Mouse (Mus musculus): ENCODE results near the gene Tenm4.

Gene Tenm4

DNA sequence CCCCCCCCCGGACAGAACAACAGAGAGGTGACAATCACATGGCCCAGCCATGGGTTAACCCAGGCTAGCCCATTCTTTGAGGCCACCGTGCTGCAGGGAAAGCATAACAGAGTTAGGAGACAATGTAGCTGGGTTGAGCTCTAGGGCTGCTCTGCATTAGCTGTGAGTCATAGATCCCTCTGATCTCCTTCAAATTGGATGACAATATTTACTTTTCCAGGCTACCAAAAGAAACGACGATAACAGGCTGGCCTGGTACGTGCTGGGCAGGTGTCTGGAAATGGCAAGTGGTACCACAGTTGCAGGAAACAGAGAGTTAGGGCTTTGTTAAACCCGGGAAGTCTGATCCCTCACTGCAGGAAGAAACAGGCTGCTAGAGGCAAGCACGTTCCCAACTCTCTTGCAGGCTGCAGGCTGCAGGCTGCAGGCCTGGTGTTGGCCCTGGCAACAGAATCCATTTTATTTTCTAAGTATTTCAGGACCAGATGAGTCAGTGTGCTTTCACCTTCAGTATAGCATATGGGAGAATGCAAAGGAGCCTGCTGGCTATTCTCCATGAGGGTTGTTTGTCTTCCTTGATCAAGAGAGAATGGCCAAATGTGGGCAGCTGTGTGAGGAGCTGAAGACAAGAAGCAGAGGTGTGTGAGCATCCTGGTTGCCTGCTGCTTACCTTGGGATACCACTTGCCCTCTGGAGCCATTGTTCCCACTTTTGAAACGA, 353.6 kb downstream of the Tenm4 start:
- in situ Hi-C loops (cut with MboI, MseI), result no loop called here

GRCm38 (mm10) chr7:96525344-96525743, 354.3 kb downstream of the Tenm4 start:
- in situ Hi-C loops (cut with MboI, MseI), result no loop called here

DNA sequence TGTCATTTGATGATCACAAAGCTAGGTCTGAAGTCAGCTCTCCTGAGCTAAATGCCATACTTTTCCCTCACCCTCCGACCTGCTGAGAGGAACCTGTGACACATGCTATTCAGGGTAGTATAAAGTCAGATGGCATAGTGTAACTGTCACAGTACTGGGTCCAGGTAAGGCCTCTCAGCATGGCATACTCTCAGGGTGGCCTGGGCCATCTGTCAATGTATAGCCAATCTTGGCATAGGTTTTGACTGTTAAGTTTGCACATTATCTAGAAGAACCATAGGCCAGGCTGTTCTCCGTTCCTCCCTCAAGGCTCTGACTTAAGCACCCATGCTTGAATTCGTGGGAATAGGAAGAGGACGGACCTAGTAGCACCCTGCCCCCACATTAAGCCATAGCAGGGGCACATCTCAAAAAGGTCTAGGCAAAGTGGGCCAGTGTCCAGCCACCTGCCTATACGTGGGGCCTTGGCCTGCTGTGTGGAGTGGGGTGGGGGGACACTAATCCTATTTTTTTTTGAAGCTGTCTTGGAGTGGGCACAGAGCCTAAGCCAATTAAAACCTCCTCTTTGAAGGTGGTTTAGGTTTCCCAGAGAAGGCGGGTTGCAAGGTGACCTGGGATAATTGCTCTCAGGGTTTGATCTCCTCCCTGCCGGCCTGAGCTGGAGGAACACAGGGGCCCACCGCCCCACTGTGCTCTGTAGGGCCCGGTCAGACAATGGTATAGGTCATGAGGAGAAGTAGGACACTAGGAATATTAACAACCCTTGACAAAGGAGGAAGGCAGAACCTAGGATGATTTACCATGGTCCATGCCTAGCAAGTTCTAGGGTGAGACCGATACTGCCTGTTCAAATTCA, 359.8 kb downstream of the Tenm4 start:
- in situ Hi-C loops (cut with MboI, MseI), result loop anchor here (10.0 kb wide), 1 partner anchor 374 kb away; no protein-coding TSS in a partner anchor

GRCm38 (mm10) chr7:96531954-96532737, 361.1 kb downstream of the Tenm4 start:
- in situ Hi-C loops (cut with MboI, MseI), result loop anchor here (10.0 kb wide), 1 partner anchor 373 kb away; no protein-coding TSS in a partner anchor

DNA sequence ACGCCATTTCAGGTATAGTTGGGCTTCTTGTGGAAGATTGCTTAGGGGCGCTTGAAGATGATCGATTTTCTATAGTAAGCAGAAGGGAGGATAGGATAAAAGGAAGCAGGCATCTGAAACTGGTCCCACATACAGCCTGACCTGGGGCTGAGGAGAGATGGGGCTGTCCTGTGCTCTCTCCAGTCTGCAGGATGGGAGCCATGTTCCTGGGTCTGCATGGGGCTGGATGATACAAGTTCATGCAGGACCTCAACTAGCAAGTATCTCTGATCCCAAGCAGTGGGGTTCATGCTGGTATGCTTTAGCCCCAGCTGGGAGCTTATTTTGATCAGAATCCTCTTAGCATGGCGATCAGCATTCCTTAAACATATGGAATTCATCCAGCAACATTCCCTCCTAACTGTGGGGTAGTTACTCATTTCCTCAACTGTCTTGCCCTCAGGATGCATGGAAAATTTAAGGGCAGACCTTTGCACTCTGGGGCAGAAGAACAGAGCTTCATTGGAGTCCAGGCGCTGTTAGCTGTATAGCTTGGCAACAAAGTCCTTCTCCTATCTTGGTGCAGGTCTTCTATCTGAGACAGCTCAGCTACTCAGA, 361.9 kb downstream of the Tenm4 start:
- in situ Hi-C loops (cut with MboI, MseI), result loop anchor here (10.0 kb wide), 1 partner anchor 372 kb away; no protein-coding TSS in a partner anchor

DNA sequence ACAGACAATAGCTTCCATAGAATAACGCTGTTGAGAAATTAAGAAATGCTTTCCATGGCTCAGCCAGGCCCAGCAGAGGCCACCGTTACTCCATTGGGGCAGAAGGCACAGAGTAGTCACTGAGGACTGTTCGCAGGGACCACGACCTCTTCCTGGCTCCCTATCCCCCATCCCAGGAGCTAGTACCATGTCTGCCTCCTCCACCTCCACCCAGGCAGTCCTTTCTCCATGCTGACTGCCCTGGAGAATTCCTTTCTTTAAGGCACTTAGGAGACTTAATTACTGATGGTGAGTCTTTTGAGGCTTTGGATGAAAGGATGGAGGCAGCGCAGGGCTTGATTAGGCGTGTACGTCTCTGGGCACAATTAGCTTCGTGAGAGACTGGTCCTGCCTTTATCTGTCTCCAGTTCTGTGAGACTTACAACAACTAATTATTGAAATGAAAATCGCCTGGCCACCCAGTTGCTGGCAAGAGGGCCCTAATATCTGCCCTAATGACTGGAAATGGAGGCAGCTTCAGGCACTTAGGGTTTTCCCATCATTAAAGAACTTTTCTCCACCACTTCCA, 365.4 kb downstream of the Tenm4 start:
- in situ Hi-C loops (cut with MboI, MseI), result loop anchor here (10.0 kb wide), 1 partner anchor 368 kb away; no protein-coding TSS in a partner anchor

GRCm38 (mm10) chr7:96539248-96540034, 368.4 kb downstream of the Tenm4 start:
- in situ Hi-C loops (cut with MboI, MseI), result loop anchor here (10.0 kb wide), 1 partner anchor 365 kb away; no protein-coding TSS in a partner anchor

- in situ Hi-C loops (cut with MboI, MseI), result no loop called here
These were observed 369.5 kb downstream of the Tenm4 start for GRCm38 (mm10) chr7:96540458-96541096.

- in situ Hi-C loops (cut with MboI, MseI), result no loop called here
These were observed 374.9 kb downstream of the Tenm4 start for GRCm38 (mm10) chr7:96545979-96546378.

DNA sequence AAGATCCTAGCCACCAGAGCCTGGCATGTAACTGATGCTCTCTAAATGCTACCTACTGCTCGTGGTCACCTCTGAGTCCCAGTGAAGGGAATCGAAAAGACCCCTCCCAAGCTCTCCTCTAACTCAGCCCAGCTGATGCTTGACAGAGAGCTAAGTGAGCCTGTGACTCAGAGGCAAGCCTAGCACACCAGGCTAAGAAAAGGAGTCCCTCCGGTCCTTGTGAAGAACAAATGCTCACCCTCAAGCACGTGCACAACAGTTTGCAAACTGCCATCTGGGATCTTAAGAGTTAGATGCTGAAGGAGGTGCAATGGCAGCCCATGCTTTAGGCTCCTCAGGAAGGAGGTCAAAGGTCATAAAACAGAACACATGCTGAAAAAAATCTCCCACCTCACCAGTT, 380.8 kb downstream of the Tenm4 start:
- in situ Hi-C loops (cut with MboI, MseI), result no loop called here

GRCm38 (mm10) chr7:96552292-96552860, 381.3 kb downstream of the Tenm4 start:
- in situ Hi-C loops (cut with MboI, MseI), result no loop called here

GRCm38 (mm10) chr7:96554277-96554690, 383.2 kb downstream of the Tenm4 start:
- in situ Hi-C loops (cut with MboI, MseI), result no loop called here

GRCm38 (mm10) chr7:96555294-96555693, 384.2 kb downstream of the Tenm4 start:
- in situ Hi-C loops (cut with MboI, MseI), result no loop called here

GRCm38 (mm10) chr7:96556756-96557155, 385.7 kb downstream of the Tenm4 start:
- in situ Hi-C loops (cut with MboI, MseI), result no loop called here

GRCm38 (mm10) chr7:96562890-96563289, 391.8 kb downstream of the Tenm4 start:
- in situ Hi-C loops (cut with MboI, MseI), result no loop called here

DNA sequence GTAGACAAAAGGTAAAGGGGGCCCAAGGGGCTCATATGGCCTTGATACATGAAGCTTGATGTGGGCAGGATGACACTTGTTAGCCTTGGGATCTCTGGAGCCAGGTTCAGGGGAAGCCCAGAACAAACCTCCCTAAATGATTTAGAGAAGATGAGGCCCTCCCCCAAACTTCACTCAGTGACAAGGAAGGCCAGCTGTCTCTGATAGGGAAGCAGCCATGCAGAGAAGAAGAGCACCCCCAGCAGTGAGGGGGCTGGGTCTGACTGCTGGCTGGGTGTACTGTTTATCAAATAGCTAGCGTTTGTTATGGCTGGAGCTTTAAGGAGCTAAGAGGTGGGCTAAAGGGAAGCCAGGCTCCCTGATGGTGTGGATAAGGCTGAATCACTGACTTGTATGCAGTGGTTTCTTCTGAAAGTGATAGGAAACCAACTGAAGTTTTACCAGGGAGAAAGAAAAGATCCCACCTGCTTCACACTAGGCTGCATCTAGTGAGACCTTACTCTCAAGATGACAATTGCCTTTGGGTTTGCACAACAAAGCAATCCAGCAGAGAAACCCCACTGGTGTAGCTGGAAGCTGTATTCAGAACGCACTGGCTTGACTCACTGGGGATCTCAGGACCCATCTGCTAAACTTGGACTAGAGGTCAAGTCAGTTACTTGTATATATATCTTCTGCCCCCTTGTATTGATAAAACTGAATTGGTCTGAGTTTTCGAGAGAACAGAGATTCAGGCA, 392.5 kb downstream of the Tenm4 start:
- in situ Hi-C loops (cut with MboI, MseI), result no loop called here

- in situ Hi-C loops (cut with MboI, MseI), result no loop called here
These were observed 394.8 kb downstream of the Tenm4 start for GRCm38 (mm10) chr7:96565806-96566205.

- in situ Hi-C loops (cut with MboI, MseI), result no loop called here
These were observed 395.2 kb downstream of the Tenm4 start for GRCm38 (mm10) chr7:96566260-96566659.

DNA sequence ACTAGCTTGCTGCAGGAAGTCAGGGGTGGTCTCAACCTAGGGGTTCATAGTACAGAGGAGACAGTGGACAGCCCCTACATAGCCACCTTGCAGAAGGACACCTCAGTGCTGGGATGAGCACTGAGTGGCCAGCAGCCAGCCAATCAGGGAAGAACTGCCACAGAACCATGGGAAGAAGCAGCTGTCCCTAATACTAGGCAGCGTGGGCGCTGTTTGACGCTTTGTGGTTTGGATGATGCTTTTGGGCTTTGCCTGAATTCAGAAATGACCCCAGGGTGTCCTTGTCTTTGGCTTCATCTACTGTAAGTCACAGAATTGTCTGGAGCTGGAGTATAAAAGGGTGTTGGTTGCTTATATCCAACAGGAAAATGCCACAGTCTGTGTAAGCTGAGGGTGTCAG, 397.0 kb downstream of the Tenm4 start:
- in situ Hi-C loops (cut with MboI, MseI), result no loop called here

Measured in T-helper 2 cell (primary cell).